ENCODE assay signal across 19 mouse cellular contexts in genomic region chr10:69476871-69477270, GRCm38 (mm10).
"Had no signal": no experiment of that assay in that cellular context is flagged by ENCODE, and none has a peak within 500 bp of the region (broad histone marks: within the 10 kb centered on the region; RNA-seq: fewer than 3 reads in every experiment).

No protein-coding gene starts in this region.

- DNase-seq: lung, adult 18-20 months; lung, embryonic 14.5 days; lung, postnatal 10 days; lung, postnatal 4 days; midbrain, embryonic 14.5 days; retina, postnatal 1 day; right cerebral cortex, adult 18-20 months; right cerebral cortex, postnatal 25 days; right cerebral cortex, postnatal 4 days; spleen, adult 18-20 months; thymus, adult 18-20 months; thymus, postnatal 14 days; thymus, postnatal 36 days had no signal

- H3K9ac ChIP-seq: lung, embryonic 14.5 days; midbrain, embryonic 12.5 days; neural tube, embryonic 13.5 days; neural tube, embryonic 15.5 days had no signal

- H3K4me3 ChIP-seq: midbrain, embryonic 10.5 days; midbrain, embryonic 12.5 days; myocyte; neural tube, embryonic 13.5 days; neural tube, embryonic 15.5 days had no signal

- H3K27ac ChIP-seq: midbrain, embryonic 10.5 days; midbrain, embryonic 12.5 days; neural tube, embryonic 13.5 days; neural tube, embryonic 15.5 days had no signal

- H3K36me3 ChIP-seq: midbrain, embryonic 10.5 days; midbrain, embryonic 12.5 days; neural tube, embryonic 13.5 days; neural tube, embryonic 15.5 days had no signal

- H3K4me1 ChIP-seq: midbrain, embryonic 10.5 days; midbrain, embryonic 12.5 days; neural tube, embryonic 13.5 days; neural tube, embryonic 15.5 days had no signal

- ATAC-seq: midbrain, embryonic 16.5 days had no signal

- H3K9me3 ChIP-seq: midbrain, embryonic 10.5 days; midbrain, embryonic 12.5 days; neural tube, embryonic 13.5 days; neural tube, embryonic 15.5 days had no signal
